ENCODE assay signal across 10 mouse cellular contexts in the genomic region with DNA sequence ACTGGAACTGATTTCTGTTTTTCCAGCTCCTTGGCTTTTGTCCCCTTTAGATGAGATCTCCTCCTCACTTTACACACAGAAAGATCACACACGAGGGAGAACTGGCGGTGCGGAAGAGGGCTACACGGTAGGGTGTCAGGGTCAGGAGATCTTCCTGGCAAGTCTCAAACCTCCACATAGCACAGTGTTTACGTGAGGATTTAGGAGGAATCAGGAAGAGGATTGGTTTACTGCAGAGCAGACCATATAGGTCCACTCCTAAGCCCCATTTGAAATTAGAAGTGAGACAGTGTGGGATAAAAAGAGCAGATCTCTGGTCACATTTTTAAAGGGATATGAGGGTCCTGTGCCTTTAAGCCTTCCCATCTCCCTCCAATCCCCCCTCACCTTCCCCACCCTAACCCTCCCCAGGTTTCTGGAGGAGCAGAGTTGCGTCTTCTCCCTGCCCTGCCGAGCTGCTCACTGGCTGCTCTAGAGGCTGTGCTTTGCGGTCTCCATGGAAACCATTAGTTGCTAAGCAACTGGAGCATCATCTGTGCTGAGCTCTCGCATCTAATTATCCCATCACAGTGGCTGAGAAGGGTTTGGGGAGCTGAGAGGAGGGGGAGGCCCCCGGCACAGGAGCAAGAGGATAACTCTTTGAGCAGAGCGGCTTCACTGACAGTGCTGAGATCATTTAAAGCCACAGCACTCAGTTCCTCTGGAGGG. TPM values are rescaled to one million over a fixed set of nuclear protein-coding genes. Genes with fewer than 3 reads are reported as not detected.
DNase-seq lines count a peak whose midpoint lies in the region; ATAC-seq and TF ChIP-seq lines count a peak whose summit lies in the region.
"Had no signal": no experiment of that assay in that cellular context is flagged by ENCODE, and none has a peak within 500 bp of the region (broad histone marks: within the 10 kb centered on the region; RNA-seq: fewer than 3 reads in every experiment).

No protein-coding gene starts in this region.

- peak; percentile 96 for ATAC-seq in hindbrain, postnatal 0 days
- ATAC-seq in limb, embryonic 13.5 days (ENCODE audit: low FRiP score, low read depth) = peak; percentile 21; the same call in 1 of the 2 replicates

- no peak overlapping the region for H3K27ac ChIP-seq in kidney, adult 2 months (ENCODE audit: insufficient read depth, low read depth, low read length)
- H3K27ac ChIP-seq in embryonic facial prominence, embryonic 10.5 days (replicated peaks) = peak overlapping the region; percentile 70
- H3K27ac ChIP-seq in hindbrain, postnatal 0 days = peak overlapping the region; percentile 82
- no peak overlapping the region for H3K27ac ChIP-seq in limb, embryonic 13.5 days
- H3K27ac ChIP-seq in thymus, adult 2 months (ENCODE audit: control insufficient read depth, insufficient read depth, low read length) = no peak overlapping the region

- no peaks in the 10 kb centered on the region for H3K27me3 ChIP-seq in kidney, adult 2 months (replicated peaks; ENCODE audit: control insufficient read depth, insufficient read depth, low read length)
- peaks cover 46% of the 10 kb centered on the region for H3K27me3 ChIP-seq in embryonic facial prominence, embryonic 10.5 days (replicated peaks; ENCODE audit: low read depth, poor library complexity, severe bottlenecking)
- no peaks in the 10 kb centered on the region for H3K27me3 ChIP-seq in hindbrain, postnatal 0 days (ENCODE audit: insufficient read depth, low read length)
- peaks cover 26% of the 10 kb centered on the region for H3K27me3 ChIP-seq in limb, embryonic 13.5 days
- no peaks in the 10 kb centered on the region for H3K27me3 ChIP-seq in thymus, adult 2 months (ENCODE audit: control insufficient read depth, insufficient read depth, low read length)

- H3K36me3 ChIP-seq in kidney, adult 2 months (ENCODE audit: control insufficient read depth, insufficient read depth, low read length) = no peaks in the 10 kb centered on the region
- no peaks in the 10 kb centered on the region for H3K36me3 ChIP-seq in embryonic facial prominence, embryonic 10.5 days (replicated peaks)
- H3K36me3 ChIP-seq in hindbrain, postnatal 0 days (ENCODE audit: insufficient read depth, low read length) = no peaks in the 10 kb centered on the region
- H3K36me3 ChIP-seq in limb, embryonic 13.5 days = no peaks in the 10 kb centered on the region
- no peaks in the 10 kb centered on the region for H3K36me3 ChIP-seq in thymus, adult 2 months (ENCODE audit: control insufficient read depth, insufficient read depth, low read length)
- H3K36me3 ChIP-seq: G1E had no signal

- no peak overlapping the region for H3K9ac ChIP-seq in hindbrain, postnatal 0 days (replicated peaks; ENCODE audit: low read length)
- no peak overlapping the region; the same call in 1 of the 2 replicates for H3K9ac ChIP-seq in limb, embryonic 13.5 days

- peak overlapping the region; percentile 49 for H3K4me2 ChIP-seq in hindbrain, postnatal 0 days (ENCODE audit: low read depth, low read length)
- no peak overlapping the region; the same call in 1 of the 2 replicates for H3K4me2 ChIP-seq in limb, embryonic 13.5 days (replicated peaks)

- H3K9me3 ChIP-seq in embryonic facial prominence, embryonic 10.5 days = no peaks in the 10 kb centered on the region
- H3K9me3 ChIP-seq in hindbrain, postnatal 0 days (ENCODE audit: low read length) = no peaks in the 10 kb centered on the region
- no peaks in the 10 kb centered on the region for H3K9me3 ChIP-seq in limb, embryonic 13.5 days
- H3K9me3 ChIP-seq: G1E had no signal

- 28% methylated on average over 11 of the region's 11 CpGs for WGBS in kidney, adult 2 months
- WGBS in embryonic facial prominence, embryonic 10.5 days = 4% methylated on average over 11 of the region's 11 CpGs
- WGBS in hindbrain, postnatal 0 days = 3% methylated on average over 11 of the region's 11 CpGs
- WGBS in limb, embryonic 13.5 days = 7% methylated on average over 11 of the region's 11 CpGs
- 74% methylated on average over 11 of the region's 11 CpGs for WGBS in thymus, adult 2 months

- no peak for TF ChIP-seq CTCF in kidney, adult 2 months (conservative IDR thresholded peaks at IDR 0.05; ENCODE audit: insufficient read depth, insufficient read length, low read depth, low read length)
- TF ChIP-seq CTCF in hindbrain, postnatal 0 days (IDR thresholded peaks at IDR 0.05; ENCODE audit: low read depth) = no peak
- no peak for TF ChIP-seq CTCF in thymus, adult 2 months (IDR thresholded peaks at IDR 0.05; ENCODE audit: borderline replicate concordance, control insufficient read depth, extremely low read depth, insufficient read depth, low read length, poor library complexity)

- peak; percentile 35 for DNase-seq in kidney, postnatal 10 days
- DNase-seq in kidney, adult 2 months = no peak
- DNase-seq in embryonic facial prominence, embryonic 10.5 days (ENCODE audit: low spot score) = peak; percentile 84
- DNase-seq in hindbrain, postnatal 0 days (ENCODE audit: low spot score) = peak; percentile 98
- peak; percentile 75 for DNase-seq in right cerebral cortex, postnatal 4 days
- no peak for DNase-seq in thymus, adult 2 months
- no peak for DNase-seq in kidney, adult 18-20 months

- TF ChIP-seq POLR2A in kidney, adult 2 months (IDR thresholded peaks at IDR 0.05; ENCODE audit: low read depth, low read length) = no peak
- TF ChIP-seq POLR2A in thymus, adult 2 months (IDR thresholded peaks at IDR 0.05; ENCODE audit: control insufficient read depth, extremely low read depth, insufficient read depth, low read length, poor library complexity) = no peak

- no peak overlapping the region for H3K4me3 ChIP-seq in kidney, adult 2 months (ENCODE audit: insufficient read depth, low read depth, low read length)
- peak overlapping the region; percentile 17; the same call in 1 of the 2 replicates for H3K4me3 ChIP-seq in embryonic facial prominence, embryonic 10.5 days
- 0 out of 2 replicates have a peak overlapping the region, but pooled peaks have one; percentile 2 for H3K4me3 ChIP-seq in hindbrain, postnatal 0 days (ENCODE audit: low read length)
- no peak overlapping the region for H3K4me3 ChIP-seq in limb, embryonic 13.5 days
- H3K4me3 ChIP-seq in thymus, adult 2 months (ENCODE audit: control insufficient read depth, insufficient read depth, low read length) = no peak overlapping the region

- H3K4me1 ChIP-seq in kidney, adult 2 months (ENCODE audit: control insufficient read depth, insufficient read depth, low read length) = no peaks in the 10 kb centered on the region
- peaks cover 38% of the 10 kb centered on the region for H3K4me1 ChIP-seq in embryonic facial prominence, embryonic 10.5 days
- 0 out of 2 replicates have a peak, but pooled peaks cover 9% of the 10 kb centered on the region for H3K4me1 ChIP-seq in hindbrain, postnatal 0 days (ENCODE audit: insufficient read depth, low read length)
- peaks cover 14% of the 10 kb centered on the region for H3K4me1 ChIP-seq in limb, embryonic 13.5 days
- no peaks in the 10 kb centered on the region for H3K4me1 ChIP-seq in thymus, adult 2 months (replicated peaks; ENCODE audit: control insufficient read depth, insufficient read depth, low read length)

RNA-seq across cellular contexts. Expression of a gene that starts 2.4 kb away (rescaled TPM):
- polyA plus RNA-seq in kidney, adult 2 months (2012; rRNA removed) = 9.0 and 11.6 TPM in 2 replicates
- 0.41 and 0.59 TPM in 2 replicates for polyA plus RNA-seq in embryonic facial prominence, embryonic 10.5 days (2016; fragmentation: Nextera tagmentation; extraction: Ambion mirVana)
- total RNA-seq in hindbrain, postnatal 0 days (2014; rRNA removed) = not detected in 2 replicates
- polyA plus RNA-seq in hindbrain, postnatal 0 days (2015; fragmentation: Nextera tagmentation; extraction: Ambion mirVana) = not detected in 2 replicates
- 0.31 and 0.36 TPM in 2 replicates for polyA plus RNA-seq in limb, embryonic 13.5 days (2015; fragmentation: Nextera tagmentation; extraction: Ambion mirVana)
- polyA plus RNA-seq in thymus, adult 2 months (2012; rRNA removed) = 1.4 and 1.6 TPM in 2 replicates
- total RNA-seq: G1E had no signal
- polyA plus RNA-seq: G1E; heart, embryonic 16.5 days had no signal

RNA-seq across cellular contexts. Expression of a gene that starts 16.3 kb away (rescaled TPM):
- polyA plus RNA-seq in kidney, adult 2 months (2012; rRNA removed) = not detected in 2 replicates
- polyA plus RNA-seq in embryonic facial prominence, embryonic 10.5 days (2016; fragmentation: Nextera tagmentation; extraction: Ambion mirVana) = not detected in 2 replicates
- not detected in 2 replicates for total RNA-seq in hindbrain, postnatal 0 days (2014; rRNA removed)
- not detected in 2 replicates for polyA plus RNA-seq in hindbrain, postnatal 0 days (2015; fragmentation: Nextera tagmentation; extraction: Ambion mirVana)
- not detected in 2 replicates for polyA plus RNA-seq in limb, embryonic 13.5 days (2015; fragmentation: Nextera tagmentation; extraction: Ambion mirVana)
- 0.08 and 0.22 TPM in 2 replicates for polyA plus RNA-seq in thymus, adult 2 months (2012; rRNA removed)
- polyA plus RNA-seq: G1E; heart, embryonic 16.5 days had no signal

RNA-seq across cellular contexts. Expression of a gene that starts 25.4 kb away (rescaled TPM):
- polyA plus RNA-seq in kidney, adult 2 months (2012; rRNA removed) = 23.1 and 25.1 TPM in 2 replicates
- polyA plus RNA-seq in embryonic facial prominence, embryonic 10.5 days (2016; fragmentation: Nextera tagmentation; extraction: Ambion mirVana) = 7.4 and 7.7 TPM in 2 replicates
- 32.7 and 44.5 TPM in 2 replicates for total RNA-seq in hindbrain, postnatal 0 days (2014; rRNA removed)
- polyA plus RNA-seq in hindbrain, postnatal 0 days (2015; fragmentation: Nextera tagmentation; extraction: Ambion mirVana) = 7.8 and 8.4 TPM in 2 replicates
- polyA plus RNA-seq in limb, embryonic 13.5 days (2015; fragmentation: Nextera tagmentation; extraction: Ambion mirVana) = 14.5 and 15.0 TPM in 2 replicates
- polyA plus RNA-seq in thymus, adult 2 months (2012; rRNA removed) = 38.7 and 50.4 TPM in 2 replicates

RNA-seq across cellular contexts. Expression of a gene that starts 38.8 kb away (rescaled TPM):
- 22.2 and 26.7 TPM in 2 replicates for polyA plus RNA-seq in kidney, adult 2 months (2012; rRNA removed)
- 21.6 and 28.4 TPM in 2 replicates for polyA plus RNA-seq in embryonic facial prominence, embryonic 10.5 days (2016; fragmentation: Nextera tagmentation; extraction: Ambion mirVana)
- 14.7 and 23.6 TPM in 2 replicates for total RNA-seq in hindbrain, postnatal 0 days (2014; rRNA removed)
- polyA plus RNA-seq in hindbrain, postnatal 0 days (2015; fragmentation: Nextera tagmentation; extraction: Ambion mirVana) = 26.0 and 31.1 TPM in 2 replicates
- 32.2 and 35.5 TPM in 2 replicates for polyA plus RNA-seq in limb, embryonic 13.5 days (2015; fragmentation: Nextera tagmentation; extraction: Ambion mirVana)
- polyA plus RNA-seq in thymus, adult 2 months (2012; rRNA removed) = 30.0 and 30.9 TPM in 2 replicates

RNA-seq across cellular contexts. Expression of a gene that starts 49.8 kb away (rescaled TPM):
- polyA plus RNA-seq in kidney, adult 2 months (2012; rRNA removed) = 50.1 and 55.9 TPM in 2 replicates
- polyA plus RNA-seq in embryonic facial prominence, embryonic 10.5 days (2016; fragmentation: Nextera tagmentation; extraction: Ambion mirVana) = 178 and 179 TPM in 2 replicates
- total RNA-seq in hindbrain, postnatal 0 days (2014; rRNA removed) = 108 and 120 TPM in 2 replicates
- polyA plus RNA-seq in hindbrain, postnatal 0 days (2015; fragmentation: Nextera tagmentation; extraction: Ambion mirVana) = 293 and 307 TPM in 2 replicates
- polyA plus RNA-seq in limb, embryonic 13.5 days (2015; fragmentation: Nextera tagmentation; extraction: Ambion mirVana) = 160 and 165 TPM in 2 replicates
- 49.1 and 57.4 TPM in 2 replicates for polyA plus RNA-seq in thymus, adult 2 months (2012; rRNA removed)

Comparison
In these comparisons a context has a peak if more than half of its experiments do, and no peak if none do; other contexts are left out.
1. DNase-seq: peak in kidney, postnatal 10 days (single experiment), embryonic facial prominence, embryonic 10.5 days (single experiment), hindbrain, postnatal 0 days (single experiment) and right cerebral cortex, postnatal 4 days (single experiment); none in kidney, adult 2 months (single experiment), thymus, adult 2 months (single experiment) and kidney, adult 18-20 months (single experiment).
2. H3K27ac ChIP-seq: peak in embryonic facial prominence, embryonic 10.5 days (single experiment) and hindbrain, postnatal 0 days (single experiment); none in kidney, adult 2 months (single experiment), limb, embryonic 13.5 days (single experiment) and thymus, adult 2 months (single experiment).
3. H3K4me3 ChIP-seq: peak in embryonic facial prominence, embryonic 10.5 days (single experiment) and hindbrain, postnatal 0 days (single experiment); none in kidney, adult 2 months (single experiment), limb, embryonic 13.5 days (single experiment) and thymus, adult 2 months (single experiment).